Mouse (Mus musculus) heart, embryonic 12.5 days (tissue): ENCODE data around the gene Fam71b. TPM values are rescaled to one million over a fixed set of nuclear protein-coding genes. Genes with fewer than 3 reads are reported as not detected.

Experiments used
- ATAC-seq: fragments of 200-750 bp; cut with Nextera tagmentation; 2 replicates; pipeline ENCODE4 v1.8.0; 2017; ENCODE audit warnings: moderate TSS enrichment, moderate library complexity; ENCODE audit not compliant: insufficient number of reproducible peaks, low FRiP score
- H3K27ac ChIP-seq: fragments of 300-500 bp; sonication (generic); 2 replicates; pipeline ENCODE4 v1.5.1; 2016; ENCODE audit warnings: mild to moderate bottlenecking, moderate library complexity; ENCODE audit not compliant: poor library complexity, severe bottlenecking
- H3K27me3 ChIP-seq: fragments of 300-500 bp; sonication (generic); replicated peaks from 2 replicates; pipeline ENCODE4 v1.6.1; 2016; ENCODE audit warnings: mild to moderate bottlenecking, moderate library complexity
- H3K36me3 ChIP-seq: fragments of 300-500 bp; sonication (generic); 2 replicates; pipeline ENCODE4 v1.6.1; 2016; ENCODE audit warnings: mild to moderate bottlenecking, moderate library complexity
- H3K4me1 ChIP-seq: fragments of 300-500 bp; sonication (generic); replicated peaks from 2 replicates; pipeline ENCODE4 v1.6.1; 2016; ENCODE audit warnings: mild to moderate bottlenecking
- H3K4me2 ChIP-seq: fragments of 300-500 bp; sonication (generic); 2 replicates; pipeline ENCODE4 v1.6.1; 2016; ENCODE audit warnings: mild to moderate bottlenecking, moderate library complexity
- H3K4me3 ChIP-seq: fragments of 300-500 bp; sonication (generic); 2 replicates; pipeline ENCODE4 v1.5.1; 2016; ENCODE audit warnings: mild to moderate bottlenecking
- H3K9ac ChIP-seq: fragments of 300-500 bp; sonication (generic); 2 replicates; pipeline ENCODE4 v1.6.1; 2016; ENCODE audit warnings: mild to moderate bottlenecking, moderate library complexity
- H3K9me3 ChIP-seq: fragments of 300-500 bp; sonication (generic); replicated peaks from 2 replicates; pipeline ENCODE4 v1.6.1; 2016; ENCODE audit warnings: mild to moderate bottlenecking, moderate library complexity
- WGBS: fragments of 180-500 bp; shearing (Covaris S2); methylation state at CpG from one replicate; pipeline ENCODE4 v1.1.7; 2016; 5-methylcytosine and 5-hydroxymethylcytosine counted together
- polyA plus RNA-seq: library from polyadenylated mRNA; unstranded; fragments of >200 nt; fragmentation: Nextera tagmentation; extraction: Ambion mirVana; gene quantifications from 2 replicates; pipeline ENCODE4 v1.2.1, GENCODE M21; 2016

Fam71b gene
- polyA plus RNA-seq, 1 experiment from 2014 or later, result not detected

DNA sequence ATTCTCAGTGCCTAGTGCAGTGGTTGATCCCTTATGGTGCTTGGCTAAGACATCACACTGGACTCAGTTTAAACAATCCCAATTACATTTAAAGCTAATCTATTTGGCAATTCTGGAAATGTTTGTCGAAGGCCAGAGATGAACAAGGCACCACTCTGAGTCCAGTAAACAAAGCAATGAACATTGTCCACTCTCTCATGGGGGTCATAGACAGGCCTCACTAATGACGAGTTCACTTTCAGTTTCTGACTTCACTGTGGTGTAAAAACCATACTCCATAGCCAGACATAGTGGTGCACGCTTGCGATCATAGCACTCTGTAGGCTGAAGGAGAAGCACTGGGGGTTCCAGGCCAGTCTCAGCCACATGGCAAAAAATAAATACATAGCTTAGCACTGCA, 25.9 kb upstream of the Fam71b start:
- Histone ChIP-seq H3K9ac (no peak overlapping the region), H3K36me3 (no peaks in the 10 kb centered on the region), H3K27ac (no peak overlapping the region), H3K9me3 (no peaks in the 10 kb centered on the region), H3K4me3 (no peak overlapping the region), H3K4me1 (no peaks in the 10 kb centered on the region), H3K4me2 (no peak overlapping the region), H3K27me3 (no peaks in the 10 kb centered on the region)
- ATAC-seq, result no peak
- WGBS, result 76% methylated on average over 4 of the region's 4 CpGs

- H3K4me1 ChIP-seq, result no peaks in the 10 kb centered on the region
- no peak overlapping the region for H3K9ac ChIP-seq
- no peaks in the 10 kb centered on the region for H3K36me3 ChIP-seq
- H3K4me3 ChIP-seq, result no peak overlapping the region
- H3K4me2 ChIP-seq, result no peak overlapping the region
- ATAC-seq, result no peak
- H3K9me3 ChIP-seq, result no peaks in the 10 kb centered on the region
- H3K27me3 ChIP-seq, result no peaks in the 10 kb centered on the region
- H3K27ac ChIP-seq, result no peak overlapping the region
- 85% methylated on average over 8 of the region's 8 CpGs for WGBS
Measured at GRCm38 (mm10) chr11:46371250-46371649, 25.1 kb upstream of the Fam71b start.

GRCm38 (mm10) chr11:46372331-46372953, 23.9 kb upstream of the Fam71b start:
- no peak for ATAC-seq
- no peak overlapping the region for H3K9ac ChIP-seq
- no peaks in the 10 kb centered on the region for H3K36me3 ChIP-seq
- no peak overlapping the region for H3K27ac ChIP-seq
- no peaks in the 10 kb centered on the region for H3K9me3 ChIP-seq
- 78% methylated on average over 8 of the region's 8 CpGs for WGBS
- no peak overlapping the region for H3K4me2 ChIP-seq
- H3K4me3 ChIP-seq, result no peak overlapping the region
- H3K27me3 ChIP-seq, result no peaks in the 10 kb centered on the region
- no peaks in the 10 kb centered on the region for H3K4me1 ChIP-seq

- no peak overlapping the region for H3K27ac ChIP-seq
- H3K9me3 ChIP-seq, result no peaks in the 10 kb centered on the region
- no peaks in the 10 kb centered on the region for H3K36me3 ChIP-seq
- H3K27me3 ChIP-seq, result no peaks in the 10 kb centered on the region
- H3K4me3 ChIP-seq, result no peak overlapping the region
- H3K4me2 ChIP-seq, result no peak overlapping the region
- H3K9ac ChIP-seq, result no peak overlapping the region
- no peaks in the 10 kb centered on the region for H3K4me1 ChIP-seq
- WGBS, result 76% methylated on average over 13 of the region's 13 CpGs
- ATAC-seq, result no peak
Measured at GRCm38 (mm10) chr11:46373071-46374030, 23.0 kb upstream of the Fam71b start.

GRCm38 (mm10) chr11:46375015-46375414, 21.3 kb upstream of the Fam71b start:
- Histone ChIP-seq H3K27me3 (no peaks in the 10 kb centered on the region), H3K36me3 (no peaks in the 10 kb centered on the region), H3K27ac (no peak overlapping the region), H3K4me3 (no peak overlapping the region), H3K9ac (no peak overlapping the region), H3K9me3 (no peaks in the 10 kb centered on the region), H3K4me2 (no peak overlapping the region), H3K4me1 (no peaks in the 10 kb centered on the region)
- WGBS, result 75% methylated on average over 8 of the region's 8 CpGs
- no peak for ATAC-seq

DNA sequence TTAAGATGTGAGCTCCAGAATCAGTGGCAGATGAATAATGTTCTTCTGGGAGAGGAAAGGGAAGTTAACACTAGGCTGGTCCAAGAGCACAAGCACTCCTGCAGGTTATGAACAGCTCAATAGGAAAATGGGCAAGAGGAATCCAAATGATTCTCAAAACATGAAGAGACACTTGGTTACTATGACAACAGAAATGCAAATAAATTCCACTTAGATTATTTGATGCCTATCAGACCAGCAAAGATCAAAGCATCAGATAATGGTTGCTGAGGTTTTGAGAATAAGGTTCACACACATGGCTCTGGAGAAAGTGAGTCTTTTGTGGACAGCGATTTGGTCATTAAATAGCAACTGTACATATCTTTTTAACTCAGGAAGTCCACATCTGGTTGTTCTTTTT, 19.0 kb upstream of the Fam71b start:
- WGBS, result 75% methylated on average over 1 of the region's 1 CpGs
- Histone ChIP-seq H3K27me3 (no peaks in the 10 kb centered on the region), H3K4me3 (no peak overlapping the region), H3K36me3 (no peaks in the 10 kb centered on the region), H3K4me1 (no peaks in the 10 kb centered on the region), H3K27ac (no peak overlapping the region), H3K9me3 (no peaks in the 10 kb centered on the region), H3K4me2 (no peak overlapping the region), H3K9ac (no peak overlapping the region)
- ATAC-seq, result no peak

DNA sequence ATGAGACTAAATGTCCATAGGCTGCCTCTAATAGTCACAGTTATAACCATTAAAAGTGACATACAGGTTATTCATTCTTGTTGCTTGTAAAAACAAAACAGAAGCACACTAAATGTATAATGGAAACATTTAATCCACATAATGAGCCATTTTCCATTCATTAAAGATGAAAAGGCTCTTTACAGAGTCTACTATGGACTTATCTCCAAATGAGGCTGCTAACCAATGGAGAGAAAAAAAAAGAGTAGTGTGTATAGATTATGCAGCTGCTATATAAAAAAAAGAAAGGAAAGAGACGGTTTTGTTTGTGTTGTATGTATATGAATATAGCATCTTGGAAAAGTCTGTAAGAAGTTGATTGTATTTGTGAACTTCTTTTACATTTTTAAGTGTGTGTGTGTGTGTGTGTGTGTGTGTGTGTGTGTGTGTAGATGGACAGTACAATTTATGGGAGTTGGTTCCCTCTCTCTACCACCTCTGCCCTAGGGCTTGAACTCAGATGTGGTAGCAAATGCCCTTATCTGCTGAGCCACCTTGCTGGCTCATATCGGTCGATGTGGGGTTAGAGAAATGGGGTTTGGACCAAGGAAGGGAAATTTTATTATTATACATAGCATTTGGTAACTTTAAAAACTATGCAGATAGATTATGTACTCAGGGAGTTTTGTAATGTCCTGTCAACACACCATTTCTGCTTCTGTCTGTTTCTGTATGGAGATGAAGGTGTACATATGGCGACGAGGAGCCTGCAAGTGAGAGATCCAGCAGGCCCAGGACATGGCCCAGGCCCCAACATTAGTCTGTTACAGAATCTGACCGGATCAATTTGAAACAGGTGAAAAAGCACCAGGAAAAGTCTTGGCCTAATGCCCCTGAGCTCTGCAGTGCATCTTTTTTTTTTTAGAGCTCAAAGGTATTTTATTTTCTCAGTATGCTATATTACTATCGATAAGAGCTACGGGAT, 18.3 kb upstream of the Fam71b start:
- 81% methylated on average over 8 of the region's 8 CpGs for WGBS
- no peak overlapping the region for H3K4me2 ChIP-seq
- H3K4me1 ChIP-seq, result no peaks in the 10 kb centered on the region
- no peak overlapping the region for H3K27ac ChIP-seq
- H3K4me3 ChIP-seq, result no peak overlapping the region
- H3K36me3 ChIP-seq, result no peaks in the 10 kb centered on the region
- no peaks in the 10 kb centered on the region for H3K27me3 ChIP-seq
- H3K9ac ChIP-seq, result no peak overlapping the region
- no peaks in the 10 kb centered on the region for H3K9me3 ChIP-seq
- no peak for ATAC-seq

DNA sequence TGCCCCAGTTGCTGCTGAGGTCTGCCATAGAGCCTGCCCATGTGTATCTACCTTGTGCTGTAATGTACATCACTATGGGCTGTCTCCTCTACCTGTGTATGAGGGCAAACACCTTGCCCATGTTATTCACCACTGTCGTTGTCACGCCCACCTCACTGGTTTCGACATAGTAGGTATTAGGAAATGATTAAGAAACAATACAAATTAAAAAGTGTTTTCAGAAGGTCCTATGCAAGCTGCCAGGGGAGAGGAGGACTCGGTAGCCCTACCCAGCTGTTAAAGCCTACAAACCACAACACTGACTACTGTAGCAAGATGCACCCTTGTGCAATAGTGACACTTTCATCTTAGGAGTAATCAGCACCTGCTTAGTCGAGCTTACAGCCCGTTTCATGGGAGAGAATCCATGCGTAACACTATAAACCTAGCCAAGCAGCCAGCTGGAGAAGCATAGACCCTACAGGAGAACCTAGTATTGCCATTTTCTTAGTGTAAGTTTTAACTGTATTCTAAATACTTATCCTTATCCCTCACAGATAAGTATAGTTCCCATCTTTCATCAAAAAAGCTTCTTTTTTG, 16.2 kb upstream of the Fam71b start:
- H3K9me3 ChIP-seq, result no peaks in the 10 kb centered on the region
- no peak overlapping the region for H3K9ac ChIP-seq
- H3K4me1 ChIP-seq, result no peaks in the 10 kb centered on the region
- H3K27ac ChIP-seq, result no peak overlapping the region
- ATAC-seq, result no peak
- H3K27me3 ChIP-seq, result no peaks in the 10 kb centered on the region
- H3K4me3 ChIP-seq, result no peak overlapping the region
- no peak overlapping the region for H3K4me2 ChIP-seq
- H3K36me3 ChIP-seq, result no peaks in the 10 kb centered on the region
- WGBS, result 80% methylated on average over 7 of the region's 7 CpGs

GRCm38 (mm10) chr11:46382466-46382865, 13.9 kb upstream of the Fam71b start:
- Histone ChIP-seq H3K4me2 (no peak overlapping the region), H3K27ac (no peak overlapping the region), H3K4me3 (no peak overlapping the region), H3K4me1 (no peaks in the 10 kb centered on the region), H3K9me3 (no peaks in the 10 kb centered on the region), H3K9ac (no peak overlapping the region), H3K27me3 (no peaks in the 10 kb centered on the region), H3K36me3 (no peaks in the 10 kb centered on the region)
- no peak for ATAC-seq
- WGBS, result 89% methylated on average over 4 of the region's 4 CpGs

DNA sequence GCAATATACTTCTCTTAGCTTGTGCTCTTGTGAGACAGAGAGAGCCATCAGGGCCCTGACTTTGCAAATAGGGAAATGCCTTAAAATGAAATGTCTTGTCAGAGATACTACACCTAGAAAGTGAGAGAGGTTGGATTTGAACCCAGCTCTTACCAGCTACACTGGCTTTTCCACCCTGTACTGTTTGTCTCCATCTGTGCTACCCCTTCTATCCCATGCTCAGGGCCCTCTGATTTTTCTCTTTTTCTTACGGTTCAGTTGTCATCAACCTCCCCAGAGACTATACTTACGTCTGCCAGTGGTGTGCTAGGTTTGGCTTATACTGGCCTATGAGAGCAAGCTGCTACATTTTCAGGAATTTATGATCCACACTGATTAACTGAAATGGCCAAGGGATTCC, 11.4 kb upstream of the Fam71b start:
- no peaks in the 10 kb centered on the region for H3K9me3 ChIP-seq
- no peaks in the 10 kb centered on the region for H3K36me3 ChIP-seq
- no peak overlapping the region for H3K4me2 ChIP-seq
- WGBS, result 83% methylated on average over 2 of the region's 2 CpGs
- H3K27ac ChIP-seq, result no peak overlapping the region
- ATAC-seq, result no peak
- H3K4me3 ChIP-seq, result no peak overlapping the region
- H3K9ac ChIP-seq, result no peak overlapping the region
- H3K27me3 ChIP-seq, result no peaks in the 10 kb centered on the region
- H3K4me1 ChIP-seq, result no peaks in the 10 kb centered on the region
